Mouse (Mus musculus) small intestine, adult 2 months (tissue): ENCODE measurements around the gene Parp3. TPM values are rescaled to one million over a fixed set of nuclear protein-coding genes. Genes with fewer than 3 reads are reported as not detected.

Experiments
- H3K27ac ChIP-seq: fragments of 200-500 bp; 2 replicates; pipeline ENCODE4 v1.5.1; 2012; ENCODE audit warnings: low read depth, low read length, control low read depth, inconsistent platforms; ENCODE audit not compliant: insufficient read depth
- H3K27me3 ChIP-seq: fragments of 200-500 bp; 2 replicates; pipeline ENCODE4 v1.6.1; 2012; ENCODE audit warnings: mild to moderate bottlenecking, moderate library complexity, low read length, inconsistent platforms; ENCODE audit not compliant: control insufficient read depth, insufficient read depth
- H3K36me3 ChIP-seq: fragments of 200-500 bp; 2 replicates; pipeline ENCODE4 v1.6.1; 2012; ENCODE audit warnings: mild to moderate bottlenecking, low read length, control low read depth, inconsistent platforms; ENCODE audit not compliant: control insufficient read depth, insufficient read depth
- H3K4me1 ChIP-seq: fragments of 200-500 bp; 2 replicates; pipeline ENCODE4 v1.6.1; 2012; ENCODE audit warnings: low read length, inconsistent platforms, mixed read lengths; ENCODE audit not compliant: control insufficient read depth, insufficient read depth, insufficient read length
- H3K4me3 ChIP-seq: fragments of 200-500 bp; 2 replicates; pipeline ENCODE4 v1.5.1; 2012; ENCODE audit warnings: low read depth, mild to moderate bottlenecking, control low read depth, inconsistent platforms, low read length, moderate library complexity
- CTCF ChIP-seq: fragments of 200-500 bp; IDR thresholded peaks from 2 replicates; pipeline ENCODE4 v1.5.1; 2012; ENCODE audit warnings: low read depth, mild to moderate bottlenecking, control low read depth, inconsistent platforms, low read length, moderate library complexity, mixed read lengths; ENCODE audit not compliant: insufficient replicate concordance, insufficient read length; ENCODE audit errors: extremely low read depth
- POLR2A ChIP-seq: fragments of 200-500 bp; IDR thresholded peaks from 2 replicates; pipeline ENCODE4 v1.6.1; 2012; ENCODE audit warnings: low read depth, mild to moderate bottlenecking, control low read depth, inconsistent platforms, low read length, moderate library complexity
- WGBS: fragments of 180-500 bp; shearing (Covaris S2); methylation state at CpG from one replicate; pipeline ENCODE4 v1.1.7; 2018; 5-methylcytosine and 5-hydroxymethylcytosine counted together
- polyA plus RNA-seq: library from polyadenylated mRNA; depleted of rRNA; stranded (reverse); fragments of >200 nt; gene quantifications from 2 replicates; pipeline ENCODE4 v1.2.3, GENCODE M21; 2012

Gene Parp3
- polyA plus RNA-seq, 1 experiment, result 19.5 TPM

DNA sequence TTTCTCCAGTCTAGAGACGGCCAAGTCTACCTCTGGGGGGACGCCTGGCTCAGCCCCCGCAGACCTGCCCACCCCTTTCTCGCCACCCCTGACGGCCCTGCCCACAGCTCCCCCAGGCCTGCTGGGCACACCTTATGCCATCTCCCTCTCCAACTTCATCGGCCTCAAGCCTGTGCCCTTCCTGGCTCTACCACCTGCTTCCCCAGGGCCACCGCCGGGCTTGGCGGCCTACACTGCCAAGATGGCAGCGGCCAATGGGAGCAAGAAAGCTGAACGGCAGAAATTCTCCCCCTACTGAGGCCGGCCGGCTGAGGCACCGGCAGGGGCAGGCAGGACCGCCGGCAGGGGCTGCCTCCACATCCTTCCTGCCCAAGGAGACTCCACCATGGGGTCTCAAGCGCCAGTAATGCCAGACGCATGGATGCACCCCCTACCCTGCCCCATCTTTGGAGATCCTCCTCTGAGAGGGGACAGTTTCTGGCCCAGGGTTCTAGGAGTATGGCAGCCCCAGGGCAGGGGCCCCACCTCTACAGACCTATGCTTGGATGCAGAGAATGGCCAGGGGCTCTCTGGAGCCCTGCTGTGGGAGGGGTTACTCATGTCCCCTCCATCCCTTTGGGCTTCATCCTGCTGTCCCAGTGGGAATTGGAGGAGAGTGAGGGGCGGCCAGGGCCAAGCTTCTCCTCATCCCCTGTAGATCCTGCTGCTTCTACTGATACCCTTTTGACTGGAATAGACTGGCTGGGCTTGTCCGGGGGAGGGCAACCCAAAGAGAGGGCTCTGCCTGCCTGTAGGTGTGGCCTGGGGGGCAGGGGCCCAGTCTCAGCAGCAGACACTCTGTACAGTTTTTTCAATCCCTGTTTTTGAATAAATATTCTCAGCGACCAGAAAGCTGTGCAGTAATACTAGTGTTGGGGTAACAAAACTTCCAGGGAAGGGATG, 13.4 kb downstream of the Parp3 start:
- H3K4me3 ChIP-seq, result no peak overlapping the region
- H3K4me1 ChIP-seq, result no peaks in the 10 kb centered on the region; the same call in 1 of the 2 replicates
- no peaks in the 10 kb centered on the region for H3K36me3 ChIP-seq
- WGBS, result 94% methylated on average over 21 of the region's 21 CpGs
- no peak for TF ChIP-seq CTCF
- TF ChIP-seq POLR2A, result no peak
- peaks cover 12% of the 10 kb centered on the region for H3K27me3 ChIP-seq
- H3K27ac ChIP-seq, result no peak overlapping the region

DNA sequence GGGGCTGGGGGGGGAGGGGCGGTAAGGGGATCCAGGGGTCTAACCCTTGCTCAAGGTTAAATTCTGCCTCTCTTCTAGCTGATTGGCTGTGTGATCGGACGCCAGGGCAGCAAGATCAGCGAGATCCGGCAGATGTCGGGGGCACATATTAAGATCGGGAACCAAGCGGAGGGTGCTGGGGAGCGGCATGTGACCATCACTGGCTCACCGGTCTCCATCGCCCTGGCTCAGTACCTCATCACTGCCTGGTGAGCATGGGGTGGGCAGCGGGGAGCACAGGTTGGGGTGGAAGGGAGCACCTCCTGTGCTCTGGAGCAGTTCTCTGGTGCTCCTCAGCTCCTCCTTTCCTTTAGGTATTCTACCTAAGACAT, 14.3 kb downstream of the Parp3 start:
- Histone ChIP-seq H3K4me3 (no peak overlapping the region), H3K27ac (no peak overlapping the region), H3K27me3 (peaks cover 12% of the 10 kb centered on the region), H3K36me3 (no peaks in the 10 kb centered on the region), H3K4me1 (no peaks in the 10 kb centered on the region; the same call in 1 of the 2 replicates)
- WGBS, result 96% methylated on average over 12 of the region's 12 CpGs
- TF ChIP-seq POLR2A (no peak), CTCF (no peak)

DNA sequence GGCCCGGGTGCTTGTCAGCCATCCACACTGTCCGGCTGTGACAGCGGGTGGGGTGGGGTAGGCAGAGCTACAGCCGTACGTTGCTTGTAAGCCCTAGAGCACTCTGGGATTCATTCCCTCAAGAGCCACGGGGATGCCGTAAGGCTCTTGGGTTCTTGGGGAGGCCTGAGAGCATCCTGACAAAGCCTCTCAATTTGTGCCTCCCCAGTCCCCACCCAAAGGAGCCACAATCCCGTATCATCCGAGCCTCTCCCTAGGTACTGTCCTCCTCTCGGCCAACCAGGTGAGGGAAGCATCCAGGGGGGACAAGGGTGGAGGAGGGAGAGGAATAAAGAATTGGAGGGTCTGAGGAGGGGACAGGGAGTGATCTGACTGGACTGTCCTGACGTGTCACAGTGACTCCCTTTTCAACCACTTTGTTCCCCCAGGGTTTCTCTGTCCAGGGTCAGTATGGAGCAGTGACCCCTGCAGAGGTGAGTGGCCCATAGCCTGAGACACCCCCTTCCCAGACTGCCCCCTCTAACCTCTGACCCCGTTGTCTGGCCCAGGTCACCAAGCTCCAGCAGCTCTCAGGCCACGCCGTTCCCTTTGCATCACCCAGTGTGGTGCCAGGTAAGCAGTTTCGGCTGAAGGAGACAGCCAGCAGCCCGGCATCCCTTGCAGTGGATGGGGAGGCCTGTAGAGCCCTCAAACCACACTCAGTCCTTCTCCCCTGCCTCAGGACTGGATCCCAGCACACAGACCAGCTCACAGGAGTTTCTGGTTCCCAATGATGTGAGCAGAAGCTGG, 14.9 kb downstream of the Parp3 start:
- 85% methylated on average over 16 of the region's 16 CpGs for WGBS
- no peak overlapping the region for H3K27ac ChIP-seq
- H3K4me1 ChIP-seq, result no peaks in the 10 kb centered on the region; the same call in 1 of the 2 replicates
- TF ChIP-seq CTCF (no peak), POLR2A (no peak)
- H3K4me3 ChIP-seq, result no peak overlapping the region
- peaks cover 12% of the 10 kb centered on the region for H3K27me3 ChIP-seq
- no peaks in the 10 kb centered on the region for H3K36me3 ChIP-seq

DNA sequence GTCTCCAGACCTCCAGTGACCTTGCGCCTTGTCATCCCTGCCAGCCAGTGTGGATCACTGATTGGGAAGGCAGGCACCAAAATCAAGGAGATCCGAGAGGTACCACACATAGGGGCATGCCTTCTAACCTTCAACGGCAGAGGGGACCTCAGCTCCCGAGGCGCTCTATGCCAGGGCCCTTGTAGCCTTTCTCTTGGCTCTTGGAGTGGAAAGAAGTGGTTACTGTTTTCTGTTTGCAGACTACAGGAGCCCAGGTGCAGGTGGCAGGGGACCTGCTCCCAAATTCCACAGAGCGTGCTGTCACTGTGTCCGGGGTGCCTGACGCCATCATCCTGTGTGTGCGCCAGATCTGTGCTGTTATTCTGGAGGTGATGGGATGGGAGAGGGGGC, 15.7 kb downstream of the Parp3 start:
- Histone ChIP-seq H3K4me1 (no peaks in the 10 kb centered on the region; the same call in 1 of the 2 replicates), H3K36me3 (no peaks in the 10 kb centered on the region), H3K27me3 (peaks cover 12% of the 10 kb centered on the region), H3K4me3 (no peak overlapping the region), H3K27ac (no peak overlapping the region)
- 91% methylated on average over 9 of the region's 9 CpGs for WGBS
- TF ChIP-seq CTCF (no peak), POLR2A (no peak)

DNA sequence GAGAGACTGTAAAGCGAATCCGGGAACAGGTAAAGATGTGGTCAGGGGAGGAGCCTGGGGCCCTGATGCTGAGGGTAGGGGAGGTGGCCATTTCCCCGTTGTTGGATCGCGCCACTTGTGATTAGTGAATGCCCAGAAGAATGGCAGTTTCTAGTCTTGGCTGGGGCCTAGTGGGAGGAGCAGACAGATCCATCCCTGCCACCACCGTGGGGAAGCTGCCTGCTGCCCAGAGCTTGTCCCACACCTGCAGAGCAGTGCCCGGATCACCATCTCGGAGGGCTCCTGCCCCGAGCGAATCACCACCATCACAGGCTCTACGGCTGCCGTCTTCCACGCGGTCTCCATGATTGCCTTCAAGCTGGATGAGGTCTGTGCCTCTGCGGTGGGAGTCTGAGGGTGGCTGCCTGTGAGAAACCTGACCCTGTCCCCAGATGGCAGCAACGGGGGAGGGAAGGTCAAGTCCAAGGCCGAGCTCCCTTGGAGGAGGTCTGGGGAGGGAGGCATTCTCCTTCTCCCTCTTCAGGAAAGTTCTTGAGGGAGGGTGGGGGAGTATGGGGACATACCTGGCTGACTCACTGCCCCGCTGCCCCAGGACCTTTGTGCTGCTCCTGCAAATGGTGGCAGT, 16.2 kb downstream of the Parp3 start:
- Histone ChIP-seq H3K27ac (no peak overlapping the region), H3K4me3 (no peak overlapping the region), H3K27me3 (peaks cover 12% of the 10 kb centered on the region), H3K36me3 (no peaks in the 10 kb centered on the region), H3K4me1 (no peaks in the 10 kb centered on the region; the same call in 1 of the 2 replicates)
- TF ChIP-seq POLR2A (no peak), CTCF (no peak)
- WGBS, result 81% methylated on average over 18 of the region's 18 CpGs

DNA sequence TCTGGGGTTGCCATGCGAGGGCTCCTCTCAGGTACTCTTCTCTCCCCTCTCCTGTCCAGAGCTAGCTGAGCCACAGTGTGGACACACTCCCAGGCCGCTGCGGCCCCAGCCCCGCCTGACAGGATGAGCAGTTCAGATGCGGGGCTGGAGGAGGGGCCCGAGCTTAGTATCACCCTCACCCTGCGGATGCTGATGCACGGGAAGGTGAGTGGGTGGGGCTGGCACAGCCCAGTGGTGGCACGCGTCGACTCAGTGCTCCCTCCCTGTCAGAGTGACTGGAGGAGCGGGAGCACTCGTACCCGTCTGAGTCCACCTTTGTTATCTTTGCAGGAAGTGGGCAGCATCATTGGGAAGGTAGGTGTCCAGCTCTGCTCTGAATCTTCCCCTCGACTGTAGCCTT, 16.8 kb downstream of the Parp3 start:
- no peak overlapping the region for H3K27ac ChIP-seq
- peaks cover 10% of the 10 kb centered on the region for H3K27me3 ChIP-seq
- H3K4me1 ChIP-seq, result no peaks in the 10 kb centered on the region; the same call in 1 of the 2 replicates
- WGBS, result 64% methylated on average over 15 of the region's 15 CpGs
- no peak overlapping the region for H3K4me3 ChIP-seq
- no peak for TF ChIP-seq POLR2A
- no peak for TF ChIP-seq CTCF
- H3K36me3 ChIP-seq, result no peaks in the 10 kb centered on the region
